Mouse (Mus musculus): ENCODE data around the gene Pde4d. TPM values are rescaled to one million over a fixed set of nuclear protein-coding genes. Genes with fewer than 3 reads are reported as not detected.

Pde4d gene
- polyA plus RNA-seq, 1 experiment from 2014 or later: 20.5 TPM

GRCm38 (mm10) chr13:109242456-109243050, 792.8 kb downstream of the Pde4d start:
- H3K9me3 ChIP-seq (ENCODE audit: control insufficient read depth, low read length): no peaks in the 10 kb centered on the region
- H3K4me3 ChIP-seq (replicated peaks; ENCODE audit: low read length): no peak overlapping the region
- H3K27ac ChIP-seq (ENCODE audit: low read length): no peak overlapping the region
- H3K36me3 ChIP-seq (ENCODE audit: control insufficient read depth, insufficient read depth): no peaks in the 10 kb centered on the region
- H3K27me3 ChIP-seq (replicated peaks; ENCODE audit: control insufficient read depth, insufficient read depth, low read length): no peaks in the 10 kb centered on the region; the same call in 1 of the 2 replicates
- peak; percentile 31; the same call in 1 of the 2 replicates for ATAC-seq
- no peak overlapping the region for H3K9ac ChIP-seq (replicated peaks; ENCODE audit: low read depth, low read length)
- 0 out of 2 replicates have a peak overlapping the region, but pooled peaks have one; percentile 1 for H3K4me2 ChIP-seq (ENCODE audit: low read length)
- 17% methylated on average over 9 of the region's 9 CpGs for WGBS
- peaks cover 9% of the 10 kb centered on the region for H3K4me1 ChIP-seq (replicated peaks; ENCODE audit: control insufficient read depth, insufficient read depth, low read length)

GRCm38 (mm10) chr13:109243160-109243559, 793.4 kb downstream of the Pde4d start:
- H3K27ac ChIP-seq (ENCODE audit: low read length): no peak overlapping the region
- peak; percentile 54 for ATAC-seq
- H3K9me3 ChIP-seq (ENCODE audit: control insufficient read depth, low read length): no peaks in the 10 kb centered on the region
- no peak overlapping the region for H3K4me2 ChIP-seq (ENCODE audit: low read length)
- 24% methylated on average over 3 of the region's 3 CpGs for WGBS
- no peaks in the 10 kb centered on the region for H3K36me3 ChIP-seq (ENCODE audit: control insufficient read depth, insufficient read depth)
- H3K27me3 ChIP-seq (replicated peaks; ENCODE audit: control insufficient read depth, insufficient read depth, low read length): no peaks in the 10 kb centered on the region; the same call in 1 of the 2 replicates
- H3K4me1 ChIP-seq (replicated peaks; ENCODE audit: control insufficient read depth, insufficient read depth, low read length): peaks cover 9% of the 10 kb centered on the region
- no peak overlapping the region for H3K9ac ChIP-seq (replicated peaks; ENCODE audit: low read depth, low read length)
- H3K4me3 ChIP-seq (replicated peaks; ENCODE audit: low read length): no peak overlapping the region

- H3K9ac ChIP-seq (replicated peaks; ENCODE audit: low read depth, low read length): no peak overlapping the region
- H3K4me3 ChIP-seq (replicated peaks; ENCODE audit: low read length): no peak overlapping the region
- no peak for ATAC-seq
- H3K27me3 ChIP-seq (replicated peaks; ENCODE audit: control insufficient read depth, insufficient read depth, low read length): no peaks in the 10 kb centered on the region; the same call in 1 of the 2 replicates
- 92% methylated on average over 4 of the region's 4 CpGs for WGBS
- H3K9me3 ChIP-seq (ENCODE audit: control insufficient read depth, low read length): no peaks in the 10 kb centered on the region
- no peaks in the 10 kb centered on the region for H3K36me3 ChIP-seq (ENCODE audit: control insufficient read depth, insufficient read depth)
- no peak overlapping the region for H3K4me2 ChIP-seq (ENCODE audit: low read length)
- H3K27ac ChIP-seq (ENCODE audit: low read length): no peak overlapping the region
- peaks cover 9% of the 10 kb centered on the region for H3K4me1 ChIP-seq (replicated peaks; ENCODE audit: control insufficient read depth, insufficient read depth, low read length)
Observed at GRCm38 (mm10) chr13:109247061-109247460, 797.3 kb downstream of the Pde4d start.

GRCm38 (mm10) chr13:109249315-109249714, 799.6 kb downstream of the Pde4d start:
- no peak overlapping the region for H3K4me2 ChIP-seq (ENCODE audit: low read length)
- no peaks in the 10 kb centered on the region for H3K27me3 ChIP-seq (replicated peaks; ENCODE audit: control insufficient read depth, insufficient read depth, low read length)
- H3K4me3 ChIP-seq (replicated peaks; ENCODE audit: low read length): no peak overlapping the region
- no peak overlapping the region for H3K27ac ChIP-seq (ENCODE audit: low read length)
- no peak overlapping the region for H3K9ac ChIP-seq (replicated peaks; ENCODE audit: low read depth, low read length)
- H3K9me3 ChIP-seq (ENCODE audit: control insufficient read depth, low read length): no peaks in the 10 kb centered on the region
- H3K36me3 ChIP-seq (ENCODE audit: control insufficient read depth, insufficient read depth): no peaks in the 10 kb centered on the region
- ATAC-seq: no peak
- no peaks in the 10 kb centered on the region for H3K4me1 ChIP-seq (replicated peaks; ENCODE audit: control insufficient read depth, insufficient read depth, low read length)

GRCm38 (mm10) chr13:109255634-109256033, 805.9 kb downstream of the Pde4d start:
- Histone ChIP-seq H3K27ac (ENCODE audit: low read length) (no peak overlapping the region), H3K4me1 (replicated peaks; ENCODE audit: control insufficient read depth, insufficient read depth, low read length) (peaks cover 2% of the 10 kb centered on the region), H3K27me3 (replicated peaks; ENCODE audit: control insufficient read depth, insufficient read depth, low read length) (no peaks in the 10 kb centered on the region), H3K36me3 (ENCODE audit: control insufficient read depth, insufficient read depth) (no peaks in the 10 kb centered on the region), H3K4me3 (replicated peaks; ENCODE audit: low read length) (no peak overlapping the region), H3K9me3 (ENCODE audit: control insufficient read depth, low read length) (no peaks in the 10 kb centered on the region), H3K4me2 (ENCODE audit: low read length) (no peak overlapping the region), H3K9ac (replicated peaks; ENCODE audit: low read depth, low read length) (no peak overlapping the region)
- 42% methylated on average over 4 of the region's 4 CpGs for WGBS
- no peak for ATAC-seq

- Histone ChIP-seq H3K4me3 (replicated peaks; ENCODE audit: low read length) (peak overlapping the region; percentile 44), H3K4me1 (replicated peaks; ENCODE audit: control insufficient read depth, insufficient read depth, low read length) (peaks cover 8% of the 10 kb centered on the region), H3K9me3 (ENCODE audit: control insufficient read depth, low read length) (no peaks in the 10 kb centered on the region), H3K27ac (ENCODE audit: low read length) (no peak overlapping the region), H3K4me2 (ENCODE audit: low read length) (peak overlapping the region; percentile 76), H3K27me3 (replicated peaks; ENCODE audit: control insufficient read depth, insufficient read depth, low read length) (no peaks in the 10 kb centered on the region), H3K36me3 (ENCODE audit: control insufficient read depth, insufficient read depth) (no peaks in the 10 kb centered on the region), H3K9ac (replicated peaks; ENCODE audit: low read depth, low read length) (peak overlapping the region; percentile 41)
- peak; percentile 91 for ATAC-seq
- WGBS: under 1% methylated on average over 23 of the region's 23 CpGs
Observed at GRCm38 (mm10) chr13:109260220-109260795, 810.6 kb downstream of the Pde4d start.

- WGBS: 2% methylated on average over 17 of the region's 17 CpGs
- H3K9me3 ChIP-seq (ENCODE audit: control insufficient read depth, low read length): no peaks in the 10 kb centered on the region
- peak overlapping the region; percentile 44 for H3K4me3 ChIP-seq (replicated peaks; ENCODE audit: low read length)
- peak overlapping the region; percentile 41 for H3K9ac ChIP-seq (replicated peaks; ENCODE audit: low read depth, low read length)
- no peak overlapping the region for H3K27ac ChIP-seq (ENCODE audit: low read length)
- no peaks in the 10 kb centered on the region for H3K27me3 ChIP-seq (replicated peaks; ENCODE audit: control insufficient read depth, insufficient read depth, low read length)
- ATAC-seq: peak; percentile 57
- peak overlapping the region; percentile 76 for H3K4me2 ChIP-seq (ENCODE audit: low read length)
- H3K4me1 ChIP-seq (replicated peaks; ENCODE audit: control insufficient read depth, insufficient read depth, low read length): peaks cover 8% of the 10 kb centered on the region
- no peaks in the 10 kb centered on the region for H3K36me3 ChIP-seq (ENCODE audit: control insufficient read depth, insufficient read depth)
Observed at GRCm38 (mm10) chr13:109260796-109261516, 811.2 kb downstream of the Pde4d start.

- WGBS: 21% methylated on average over 5 of the region's 5 CpGs
- H3K4me2 ChIP-seq (ENCODE audit: low read length): no peak overlapping the region
Observed at GRCm38 (mm10) chr13:109261642-109262220, 812.0 kb downstream of the Pde4d start.

GRCm38 (mm10) chr13:109262501-109262900, 812.8 kb downstream of the Pde4d start:
- H3K27me3 ChIP-seq (replicated peaks; ENCODE audit: control insufficient read depth, insufficient read depth, low read length): no peaks in the 10 kb centered on the region
- H3K36me3 ChIP-seq (ENCODE audit: control insufficient read depth, insufficient read depth): no peaks in the 10 kb centered on the region
- H3K4me2 ChIP-seq (ENCODE audit: low read length): no peak overlapping the region
- no peak overlapping the region for H3K9ac ChIP-seq (replicated peaks; ENCODE audit: low read depth, low read length)
- 88% methylated on average over 5 of the region's 5 CpGs for WGBS
- H3K4me1 ChIP-seq (replicated peaks; ENCODE audit: control insufficient read depth, insufficient read depth, low read length): peaks cover 8% of the 10 kb centered on the region
- no peak overlapping the region for H3K4me3 ChIP-seq (replicated peaks; ENCODE audit: low read length)
- H3K9me3 ChIP-seq (ENCODE audit: control insufficient read depth, low read length): no peaks in the 10 kb centered on the region
- H3K27ac ChIP-seq (ENCODE audit: low read length): no peak overlapping the region
- ATAC-seq: no peak

More at GRCm38 (mm10) chr13:109261642-109262220, 812.0 kb downstream of the Pde4d start:
- peaks cover 8% of the 10 kb centered on the region for H3K4me1 ChIP-seq (replicated peaks; ENCODE audit: control insufficient read depth, insufficient read depth, low read length)
- H3K4me3 ChIP-seq (replicated peaks; ENCODE audit: low read length): no peak overlapping the region
- no peak overlapping the region for H3K27ac ChIP-seq (ENCODE audit: low read length)
- H3K27me3 ChIP-seq (replicated peaks; ENCODE audit: control insufficient read depth, insufficient read depth, low read length): no peaks in the 10 kb centered on the region
- no peak for ATAC-seq
- H3K36me3 ChIP-seq (ENCODE audit: control insufficient read depth, insufficient read depth): no peaks in the 10 kb centered on the region
- no peaks in the 10 kb centered on the region for H3K9me3 ChIP-seq (ENCODE audit: control insufficient read depth, low read length)
- no peak overlapping the region for H3K9ac ChIP-seq (replicated peaks; ENCODE audit: low read depth, low read length)

Measured in forebrain, embryonic 16.5 days (tissue).